ENCODE assay signal across 15 mouse cellular contexts in the genomic region with DNA sequence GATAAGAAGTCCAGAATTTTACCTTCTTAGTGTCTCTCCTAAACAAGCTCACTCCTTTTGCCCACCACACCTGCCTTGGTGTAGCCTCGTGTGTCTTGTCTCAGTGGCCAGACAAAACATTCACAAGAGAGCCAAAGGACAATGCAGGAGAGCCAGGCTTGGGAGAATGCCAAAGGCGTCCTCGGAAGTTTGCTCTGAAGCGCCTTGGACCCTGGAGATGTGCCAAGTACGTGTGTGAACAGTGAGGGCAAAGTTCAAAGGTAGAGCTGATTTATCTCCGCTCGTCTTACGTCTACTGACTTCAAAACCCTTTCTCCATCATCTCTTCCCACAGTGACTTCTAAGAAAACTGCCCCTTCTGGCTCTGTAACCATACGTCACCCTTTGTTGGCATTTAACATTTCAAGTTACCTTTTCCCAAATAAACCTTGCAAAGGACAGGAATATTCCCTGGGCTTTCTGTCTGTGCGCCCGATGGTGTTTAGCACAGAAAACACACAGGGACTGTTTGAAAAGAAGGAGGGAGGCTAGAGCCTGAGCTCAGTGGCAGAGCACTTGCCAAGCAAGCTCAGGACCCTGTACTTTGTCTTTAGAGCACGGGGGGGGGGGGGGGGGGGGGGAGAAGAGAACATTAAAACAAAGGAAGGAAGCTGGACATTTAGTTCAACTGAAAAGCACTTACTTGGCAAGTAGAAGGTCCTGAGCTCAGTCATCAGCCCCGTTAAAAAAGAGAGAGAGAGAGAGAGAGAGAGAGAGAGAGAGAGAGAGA. TPM values are rescaled to one million over a fixed set of nuclear protein-coding genes. Genes with fewer than 3 reads are reported as not detected.
DNase-seq lines count a peak whose midpoint lies in the region; ATAC-seq and TF ChIP-seq lines count a peak whose summit lies in the region.
"Had no signal": no experiment of that assay in that cellular context is flagged by ENCODE, and none has a peak within 500 bp of the region (broad histone marks: within the 10 kb centered on the region; RNA-seq: fewer than 3 reads in every experiment).

No protein-coding gene starts in this region.

- TF ChIP-seq CTCF in lung, embryonic 14.5 days (IDR thresholded peaks at IDR 0.05; ENCODE audit: low read depth) = no peak

- H3K9ac ChIP-seq in lung, embryonic 14.5 days = no peak overlapping the region
- H3K9ac ChIP-seq: limb, embryonic 13.5 days had no signal

- H3K4me2 ChIP-seq in lung, embryonic 14.5 days = 0 out of 2 replicates have a peak overlapping the region, but pooled peaks have one; percentile 23
- H3K4me2 ChIP-seq: limb, embryonic 13.5 days had no signal

- peak; percentile 27 for DNase-seq in adrenal gland, adult 2 months
- DNase-seq in adrenal gland, adult 18-20 months (ENCODE audit: low spot score in 2 of 2) = no peak
- peak; percentile 54 for DNase-seq in lung, embryonic 14.5 days
- DNase-seq in lung, postnatal 25 days (ENCODE audit: low spot score) = no peak
- DNase-seq in kidney, adult 9 months = peak; percentile 85
- DNase-seq in lung, postnatal 36 days = peak; percentile 30
- DNase-seq in right cerebral cortex, postnatal 36 days (ENCODE audit: low spot score in 2 of 2) = no peak
- DNase-seq in right cerebral cortex, adult 18-20 months = no peak
- DNase-seq: cerebellum, adult 18-20 months; layer of hippocampus, adult 9-11 months had no signal

- H3K27me3 ChIP-seq in lung, embryonic 14.5 days (ENCODE audit: insufficient read depth, low read length) = no peaks in the 10 kb centered on the region
- H3K27me3 ChIP-seq: limb, embryonic 13.5 days; megakaryocyte, embryonic 14.5 days had no signal

- H3K4me1 ChIP-seq in lung, embryonic 14.5 days (ENCODE audit: insufficient read depth) = peaks cover 11% of the 10 kb centered on the region; the same call in 1 of the 2 replicates

- no peak for ATAC-seq in lung, embryonic 14.5 days (ENCODE audit: insufficient read depth)

- no peaks in the 10 kb centered on the region for H3K36me3 ChIP-seq in lung, embryonic 14.5 days (ENCODE audit: insufficient read depth)
- H3K36me3 ChIP-seq: G1E; hindbrain, embryonic 10.5 days; limb, embryonic 13.5 days had no signal

- no peak overlapping the region for H3K4me3 ChIP-seq in lung, embryonic 14.5 days (ENCODE audit: low read depth, low read length)
- H3K4me3 ChIP-seq: hindbrain, embryonic 10.5 days; limb, embryonic 13.5 days; megakaryocyte, embryonic 14.5 days; myocyte had no signal

- H3K27ac ChIP-seq in lung, embryonic 14.5 days (ENCODE audit: low read depth) = no peak overlapping the region
- H3K27ac ChIP-seq: hindbrain, embryonic 10.5 days; limb, embryonic 13.5 days had no signal

- 16% methylated on average over 13 of the region's 13 CpGs for WGBS in lung, embryonic 14.5 days

- H3K9me3 ChIP-seq in lung, embryonic 14.5 days (ENCODE audit: low read depth, low read length) = no peaks in the 10 kb centered on the region
- H3K9me3 ChIP-seq: G1E; hindbrain, embryonic 10.5 days; limb, embryonic 13.5 days; megakaryocyte, embryonic 14.5 days had no signal

RNA-seq across cellular contexts. Expression of gene Fgl2, which starts 19.4 kb away (rescaled TPM):
- total RNA-seq in adrenal gland, adult 2 months (2021) = 10 to 100 TPM in 1 of 2 experiments, 1 to 10 TPM in 1; 5.3 to 10.1 TPM
- 4.8 and 5.6 TPM in 2 replicates for polyA plus RNA-seq in adrenal gland, adult 2 months (2012; rRNA removed)
- total RNA-seq in adrenal gland, adult 18-20 months (2021) = 10 to 100 TPM in 1 of 2 experiments, 1 to 10 TPM in 1; 9.1 to 11.0 TPM
- 1.6 and 2.1 TPM in 2 replicates for polyA plus RNA-seq in lung, embryonic 14.5 days (2014; fragmentation: Nextera tagmentation; extraction: Ambion mirVana)

RNA-seq across cellular contexts. Expression of gene Ccdc146, which starts 32.7 kb away (rescaled TPM):
- under 1 TPM; 0.14 TPM for total RNA-seq in adrenal gland, adult 2 months (2021)
- 0.18 TPM in 1 of 2 replicates, not detected in the other for polyA plus RNA-seq in adrenal gland, adult 2 months (2012; rRNA removed)
- not detected for total RNA-seq in adrenal gland, adult 18-20 months (2021)
- polyA plus RNA-seq in lung, embryonic 14.5 days (2014; fragmentation: Nextera tagmentation; extraction: Ambion mirVana) = 0.09 and 0.18 TPM in 2 replicates
- polyA plus RNA-seq: G1E; limb, embryonic 13.5 days; myocyte had no signal

RNA-seq across cellular contexts. Expression of gene Fam185a, which starts 33.0 kb away (rescaled TPM):
- 10 to 100 TPM; 11.2 to 15.1 TPM for total RNA-seq in adrenal gland, adult 2 months (2021)
- 5.7 and 7.9 TPM in 2 replicates for polyA plus RNA-seq in adrenal gland, adult 2 months (2012; rRNA removed)
- 10 to 100 TPM; 12.3 to 13.5 TPM for total RNA-seq in adrenal gland, adult 18-20 months (2021)
- 5.7 and 5.9 TPM in 2 replicates for polyA plus RNA-seq in lung, embryonic 14.5 days (2014; fragmentation: Nextera tagmentation; extraction: Ambion mirVana)

Comparison
In these comparisons a context has a peak if more than half of its experiments do, and no peak if none do; other contexts are left out.
1. DNase-seq: peak in adrenal gland, adult 2 months (single experiment), lung, embryonic 14.5 days (single experiment), kidney, adult 9 months (single experiment) and lung, postnatal 36 days (single experiment); none in adrenal gland, adult 18-20 months (0 of 2), lung, postnatal 25 days (single experiment), right cerebral cortex, postnatal 36 days (0 of 2) and right cerebral cortex, adult 18-20 months (single experiment).